Mouse (Mus musculus) ES-Bruce4 (cell line): ENCODE results near the gene Shank1. TPM values are rescaled to one million over a fixed set of nuclear protein-coding genes. Genes with fewer than 3 reads are reported as not detected.
A peak's percentile ranks its signal among the peaks of the same experiment; 100 is the strongest.

ENCODE experiments used
- H3K27ac ChIP-seq: 2 replicates; pipeline ENCODE4 v1.5.1; 2012; ENCODE audit warnings: low read length, inconsistent platforms; ENCODE audit not compliant: insufficient read depth
- H3K27me3 ChIP-seq: 2 replicates; pipeline ENCODE4 v1.6.1; 2012; ENCODE audit warnings: mild to moderate bottlenecking, low read length, inconsistent platforms; ENCODE audit not compliant: control insufficient read depth, poor library complexity, insufficient read depth, severe bottlenecking
- H3K36me3 ChIP-seq: 2 replicates; pipeline ENCODE4 v1.6.1; 2012; ENCODE audit warnings: inconsistent platforms, mild to moderate bottlenecking, low read length, moderate library complexity; ENCODE audit not compliant: control insufficient read depth, poor library complexity, insufficient read depth, severe bottlenecking
- H3K4me1 ChIP-seq: one replicate; pipeline ENCODE4 v1.8.1; 2011; ENCODE audit warnings: low read length; ENCODE audit not compliant: control insufficient read depth, insufficient read depth
- H3K4me3 ChIP-seq: 2 replicates; pipeline ENCODE4 v1.5.1; 2011; ENCODE audit warnings: low read depth, mild to moderate bottlenecking, low read length
- H3K9ac ChIP-seq: 2 replicates; pipeline ENCODE4 v1.6.1; 2012; ENCODE audit warnings: low read depth, mild to moderate bottlenecking, inconsistent platforms; ENCODE audit not compliant: poor library complexity, severe bottlenecking
- H3K9me3 ChIP-seq: replicated peaks from 2 replicates; pipeline ENCODE4 v1.6.1; 2012; ENCODE audit warnings: mild to moderate bottlenecking, low read length, inconsistent platforms; ENCODE audit not compliant: control insufficient read depth, poor library complexity, insufficient read depth, severe bottlenecking
- CTCF ChIP-seq: IDR thresholded peaks from one replicate; pipeline ENCODE4 v1.8.1; 2011; ENCODE audit warnings: low read depth, low read length
- EP300 ChIP-seq: IDR thresholded peaks from 2 replicates; pipeline ENCODE4 v1.6.1; 2011; ENCODE audit warnings: low read depth, low read length; ENCODE audit not compliant: insufficient read depth
- POLR2A ChIP-seq: IDR thresholded peaks from one replicate; pipeline ENCODE4 v1.8.1; 2011; ENCODE audit warnings: low read length; ENCODE audit not compliant: insufficient read depth
- polyA plus RNA-seq: library from polyadenylated mRNA; stranded (reverse); fragments of >200 nt; gene quantifications from 2 replicates; pipeline ENCODE4 v1.2.4, GENCODE M21; 2011; ENCODE audit warnings: low read depth; ENCODE audit not compliant: missing spikeins, insufficient read depth, insufficient read length

Shank1 gene
- polyA plus RNA-seq, 1 experiment = 2.5 TPM

DNA sequence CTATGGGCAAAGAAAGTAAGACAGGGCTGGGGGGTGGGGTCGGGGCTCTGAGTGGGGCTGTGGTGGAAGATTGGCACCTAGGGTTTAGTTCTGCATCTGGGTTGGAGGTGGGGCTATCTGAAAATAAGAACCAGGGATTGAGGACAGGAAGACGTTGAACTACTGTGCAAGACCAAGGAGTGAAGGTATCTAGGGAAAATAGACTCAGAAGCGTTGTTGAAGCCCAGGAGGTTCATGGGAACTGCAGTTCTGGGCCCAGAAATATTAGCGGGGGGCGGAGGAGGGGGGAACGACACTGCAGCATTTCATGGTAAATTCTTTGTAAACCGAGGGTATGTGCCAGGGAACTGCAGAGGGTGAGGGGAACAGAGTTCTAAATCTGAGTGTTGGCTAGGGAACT lies 63.4 kb downstream of the Shank1 start:
- peaks cover 5% of the 10 kb centered on the region for H3K4me1 ChIP-seq
- no peaks in the 10 kb centered on the region for H3K36me3 ChIP-seq
- peak overlapping the region; percentile 83; the same call in 1 of the 2 replicates for H3K9ac ChIP-seq
- H3K4me3 ChIP-seq = peak overlapping the region; percentile 76
- H3K27ac ChIP-seq = peak overlapping the region; percentile 21; the same call in 1 of the 2 replicates
- TF ChIP-seq EP300 = no peak
- TF ChIP-seq CTCF = no peak
- TF ChIP-seq POLR2A = no peak
- no peaks in the 10 kb centered on the region for H3K9me3 ChIP-seq
- no peaks in the 10 kb centered on the region for H3K27me3 ChIP-seq

DNA sequence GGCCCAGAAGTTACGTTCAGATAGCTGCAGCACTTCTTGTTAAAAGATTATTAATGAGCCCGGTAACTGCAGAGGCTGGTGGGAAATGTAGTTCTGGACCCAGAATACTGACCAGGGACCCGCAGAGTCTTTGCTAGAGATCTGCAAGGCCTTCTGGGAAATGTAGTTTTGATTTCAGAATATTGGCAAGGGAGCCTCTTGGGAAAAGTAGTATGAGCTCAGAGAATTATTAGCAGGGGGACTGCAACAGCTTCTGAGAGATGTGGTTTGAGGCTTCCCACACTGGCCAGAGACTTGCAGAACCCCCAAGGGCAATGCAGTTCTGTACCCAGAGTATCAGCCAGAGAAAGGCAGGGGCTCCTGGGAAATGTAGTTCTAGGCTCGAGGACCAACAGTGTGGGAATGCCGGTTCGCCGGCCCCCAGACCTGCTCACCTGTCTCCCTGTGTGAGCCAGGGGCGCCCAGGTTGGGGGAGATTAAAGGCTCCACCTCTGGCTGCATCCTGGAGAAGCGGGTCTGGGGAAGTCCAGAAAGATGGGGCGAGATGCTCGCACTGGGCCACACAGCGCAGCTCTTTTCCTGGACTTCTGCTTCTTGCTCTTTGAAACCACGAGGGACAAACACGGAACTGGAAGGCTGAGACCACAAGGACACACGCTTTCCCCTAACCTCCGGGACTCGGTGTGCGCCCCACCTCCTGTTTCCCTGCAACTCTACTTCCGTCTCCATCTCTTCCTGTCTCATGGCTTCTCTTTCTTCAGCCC lies 64.0 kb downstream of the Shank1 start:
- Histone ChIP-seq H3K36me3 (no peaks in the 10 kb centered on the region), H3K4me1 (peaks cover 5% of the 10 kb centered on the region), H3K27me3 (no peaks in the 10 kb centered on the region), H3K9me3 (no peaks in the 10 kb centered on the region), H3K4me3 (peak overlapping the region; percentile 94), H3K9ac (peak overlapping the region; percentile 83), H3K27ac (peak overlapping the region; percentile 81)
- TF ChIP-seq CTCF = no peak
- TF ChIP-seq EP300 = no peak
- TF ChIP-seq POLR2A = no peak

DNA sequence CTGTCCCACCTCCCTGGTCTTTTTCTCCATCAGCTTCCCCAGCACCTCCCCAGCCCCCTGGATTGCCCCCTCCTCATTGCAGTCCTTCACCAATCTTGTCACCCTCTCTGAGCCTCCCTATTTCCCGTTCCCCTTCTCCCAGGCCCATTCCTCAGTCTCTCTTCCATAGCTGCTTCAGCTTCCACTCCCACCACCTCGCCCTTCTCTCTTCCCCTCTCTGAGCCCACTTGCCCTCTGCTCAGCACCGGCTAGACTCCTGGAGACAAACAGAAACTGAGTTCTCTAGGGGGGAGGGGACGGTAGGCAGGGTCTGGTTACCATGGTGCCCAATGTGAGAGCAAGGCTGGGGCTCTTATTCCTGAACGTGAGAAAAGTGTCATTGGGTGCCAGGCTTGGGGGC lies 64.7 kb downstream of the Shank1 start:
- H3K36me3 ChIP-seq = no peaks in the 10 kb centered on the region
- H3K9ac ChIP-seq = peak overlapping the region; percentile 83
- peak overlapping the region; percentile 94 for H3K4me3 ChIP-seq
- peak overlapping the region; percentile 81 for H3K27ac ChIP-seq
- H3K9me3 ChIP-seq = no peaks in the 10 kb centered on the region
- TF ChIP-seq CTCF = no peak
- TF ChIP-seq POLR2A = peak; percentile 74
- H3K4me1 ChIP-seq = peaks cover 5% of the 10 kb centered on the region
- no peaks in the 10 kb centered on the region for H3K27me3 ChIP-seq

DNA sequence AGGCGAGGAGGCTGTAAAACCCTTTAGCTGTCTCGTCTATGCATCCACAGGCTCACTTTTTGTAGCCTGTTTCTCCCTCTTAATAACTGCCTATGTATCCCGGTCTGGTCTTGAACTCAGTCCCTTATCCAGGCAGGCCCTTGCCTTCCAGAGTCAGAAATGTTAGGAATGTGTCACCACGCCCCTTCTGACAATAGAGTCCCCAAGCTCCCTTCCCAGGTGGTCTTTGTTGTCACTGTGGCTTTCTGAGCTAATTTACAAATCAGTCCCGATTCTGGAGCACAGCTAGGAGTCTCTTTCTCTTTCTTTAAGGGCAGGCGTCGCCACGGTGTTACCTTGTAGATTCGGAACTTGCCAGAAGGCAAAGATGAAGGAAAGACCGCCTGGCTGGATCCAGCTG lies 65.2 kb downstream of the Shank1 start:
- no peak overlapping the region for H3K9ac ChIP-seq
- H3K4me1 ChIP-seq = peaks cover 5% of the 10 kb centered on the region

DNA sequence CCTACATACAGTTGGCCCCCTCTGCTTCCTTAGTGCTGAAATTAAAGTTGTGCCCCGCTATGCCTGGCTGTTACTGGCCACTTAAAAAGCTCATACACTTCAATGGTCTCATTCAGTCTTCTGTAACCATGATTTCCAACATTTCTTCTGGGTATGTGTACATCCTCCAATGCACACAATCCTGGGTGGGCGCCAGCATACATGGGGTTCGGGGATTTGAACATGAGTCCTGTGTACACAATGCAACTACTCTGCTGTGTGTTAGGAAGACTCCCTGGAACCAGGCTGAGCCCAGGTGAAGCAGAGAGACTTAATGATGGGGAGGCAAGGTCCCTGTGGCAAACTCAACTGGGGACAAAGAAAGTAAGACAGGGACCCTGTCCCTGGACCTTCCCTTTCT lies 65.7 kb downstream of the Shank1 start:
- Histone ChIP-seq H3K4me1 (peaks cover 5% of the 10 kb centered on the region), H3K36me3 (no peaks in the 10 kb centered on the region), H3K4me3 (peak overlapping the region; percentile 3; the same call in 1 of the 2 replicates), H3K27me3 (no peaks in the 10 kb centered on the region), H3K9me3 (no peaks in the 10 kb centered on the region), H3K9ac (0 out of 2 replicates have a peak overlapping the region, but pooled peaks have one; percentile 23), H3K27ac (peak overlapping the region; percentile 99)
- TF ChIP-seq CTCF (no peak), EP300 (no peak), POLR2A (no peak)

More for the DNA sequence above, 65.2 kb downstream of the Shank1 start:
- Histone ChIP-seq H3K27ac (peak overlapping the region; percentile 99), H3K9me3 (no peaks in the 10 kb centered on the region), H3K4me3 (peak overlapping the region; percentile 94), H3K36me3 (no peaks in the 10 kb centered on the region), H3K27me3 (no peaks in the 10 kb centered on the region)
- no peak for TF ChIP-seq CTCF
- TF ChIP-seq EP300 = peak; percentile 92

GRCm38 (mm10) chr7:44378290-44378689 lies 68.2 kb downstream of the Shank1 start:
- no peaks in the 10 kb centered on the region for H3K9me3 ChIP-seq

More at GRCm38 (mm10) chr7:44378290-44378689, 68.2 kb downstream of the Shank1 start:
- no peaks in the 10 kb centered on the region for H3K36me3 ChIP-seq
- no peak overlapping the region for H3K9ac ChIP-seq
- no peak overlapping the region for H3K4me3 ChIP-seq
- no peaks in the 10 kb centered on the region for H3K27me3 ChIP-seq
- TF ChIP-seq EP300 = no peak
- no peak for TF ChIP-seq CTCF
- TF ChIP-seq POLR2A = no peak
- H3K4me1 ChIP-seq = peaks cover 5% of the 10 kb centered on the region
- H3K27ac ChIP-seq = no peak overlapping the region
